Mouse (Mus musculus) megakaryocyte, embryonic 14.5 days (primary cell): ENCODE measurements around the gene Rps6ka5. TPM values are rescaled to one million over a fixed set of nuclear protein-coding genes. Genes with fewer than 3 reads are reported as not detected.

Experiments used
- H3K27me3 ChIP-seq: replicated peaks from 2 replicates; pipeline ENCODE3; 2012; ENCODE audit warnings: inconsistent platforms
- H3K36me3 ChIP-seq: replicated peaks from 2 replicates; pipeline ENCODE3; 2012; ENCODE audit warnings: low read length, inconsistent platforms, mixed read lengths
- H3K4me1 ChIP-seq: 2 replicates; pipeline ENCODE4 v1.6.1; 2012; ENCODE audit warnings: inconsistent platforms
- H3K4me3 ChIP-seq: replicated peaks from 2 replicates; pipeline ENCODE3; 2012; ENCODE audit warnings: moderate library complexity, mild to moderate bottlenecking, inconsistent platforms
- H3K9me3 ChIP-seq: 2 replicates; pipeline ENCODE4 v1.6.1; 2012; ENCODE audit warnings: inconsistent platforms
- FLI1 ChIP-seq: IDR thresholded peaks from 2 replicates; pipeline ENCODE4 v1.6.1; 2012; ENCODE audit warnings: low read length, inconsistent platforms, mixed read lengths
- GATA1 ChIP-seq: IDR thresholded peaks from 3 replicates; pipeline ENCODE4 v1.6.1; 2012; ENCODE audit warnings: mixed read lengths, low read length, inconsistent platforms, borderline replicate concordance
- polyA plus RNA-seq: library from polyadenylated mRNA; stranded (reverse); fragments of >175 nt; gene quantifications from 2 replicates; pipeline ENCODE4 v1.2.3, GENCODE M21; 2012; ENCODE audit warnings: low replicate concordance; ENCODE audit not compliant: insufficient read depth

Rps6ka5 gene
- polyA plus RNA-seq, 1 experiment = 1.3 TPM

- Histone ChIP-seq H3K4me1 (peaks cover 5% of the 10 kb centered on the region; the same call in 1 of the 2 replicates), H3K36me3 (peaks cover 58% of the 10 kb centered on the region), H3K9me3 (no peaks in the 10 kb centered on the region), H3K27me3 (no peaks in the 10 kb centered on the region), H3K4me3 (no peak overlapping the region)
- TF ChIP-seq FLI1 = no peak
- no peak for TF ChIP-seq GATA1
These were observed 151.0 kb downstream of the Rps6ka5 start for GRCm38 (mm10) chr12:100575739-100576138.

GRCm38 (mm10) chr12:100570522-100571072, 156.2 kb downstream of the Rps6ka5 start:
- peaks cover 59% of the 10 kb centered on the region for H3K36me3 ChIP-seq
- H3K4me3 ChIP-seq = no peak overlapping the region
- no peaks in the 10 kb centered on the region for H3K9me3 ChIP-seq
- H3K27me3 ChIP-seq = no peaks in the 10 kb centered on the region
- no peak for TF ChIP-seq GATA1
- TF ChIP-seq FLI1 = no peak
- H3K4me1 ChIP-seq = peaks cover 28% of the 10 kb centered on the region

- Histone ChIP-seq H3K36me3 (peaks cover 51% of the 10 kb centered on the region), H3K4me1 (peaks cover 34% of the 10 kb centered on the region), H3K27me3 (no peaks in the 10 kb centered on the region), H3K9me3 (no peaks in the 10 kb centered on the region), H3K4me3 (no peak overlapping the region)
- TF ChIP-seq FLI1 = no peak
- no peak for TF ChIP-seq GATA1
These were observed 158.0 kb downstream of the Rps6ka5 start for GRCm38 (mm10) chr12:100568831-100569230.

GRCm38 (mm10) chr12:100568105-100568504, 158.7 kb downstream of the Rps6ka5 start:
- Histone ChIP-seq H3K4me1 (peaks cover 34% of the 10 kb centered on the region), H3K27me3 (no peaks in the 10 kb centered on the region), H3K36me3 (peaks cover 52% of the 10 kb centered on the region), H3K9me3 (no peaks in the 10 kb centered on the region), H3K4me3 (no peak overlapping the region)
- TF ChIP-seq FLI1 = no peak

- H3K27me3 ChIP-seq = no peaks in the 10 kb centered on the region
- H3K9me3 ChIP-seq = no peaks in the 10 kb centered on the region
- no peak overlapping the region for H3K4me3 ChIP-seq
- H3K36me3 ChIP-seq = peaks cover 52% of the 10 kb centered on the region
- no peak for TF ChIP-seq FLI1
- peaks cover 34% of the 10 kb centered on the region for H3K4me1 ChIP-seq
These were observed 159.2 kb downstream of the Rps6ka5 start for GRCm38 (mm10) chr12:100567627-100568026.

- Histone ChIP-seq H3K4me1 (peaks cover 7% of the 10 kb centered on the region; the same call in 1 of the 2 replicates), H3K27me3 (no peaks in the 10 kb centered on the region), H3K36me3 (peaks cover 70% of the 10 kb centered on the region), H3K9me3 (no peaks in the 10 kb centered on the region), H3K4me3 (no peak overlapping the region)
- TF ChIP-seq GATA1 (no peak), FLI1 (no peak)
These were observed 173.1 kb downstream of the Rps6ka5 start for GRCm38 (mm10) chr12:100553675-100554074.

- peaks cover 58% of the 10 kb centered on the region for H3K36me3 ChIP-seq
- H3K4me1 ChIP-seq = peaks cover 13% of the 10 kb centered on the region
- no peaks in the 10 kb centered on the region for H3K27me3 ChIP-seq
- H3K4me3 ChIP-seq = no peak overlapping the region
- no peak for TF ChIP-seq GATA1
- no peak for TF ChIP-seq FLI1
- H3K9me3 ChIP-seq = no peaks in the 10 kb centered on the region
These were observed 174.8 kb downstream of the Rps6ka5 start for GRCm38 (mm10) chr12:100551972-100552371.

- H3K36me3 ChIP-seq = peaks cover 16% of the 10 kb centered on the region
- TF ChIP-seq FLI1 (no peak), GATA1 (no peak)
- no peaks in the 10 kb centered on the region for H3K27me3 ChIP-seq
- H3K9me3 ChIP-seq = no peaks in the 10 kb centered on the region
- peaks cover 57% of the 10 kb centered on the region for H3K4me1 ChIP-seq
- no peak overlapping the region for H3K4me3 ChIP-seq
These were observed 182.6 kb downstream of the Rps6ka5 start for GRCm38 (mm10) chr12:100544194-100544567.

- no peak for TF ChIP-seq FLI1
- TF ChIP-seq GATA1 = no peak
- no peak overlapping the region for H3K4me3 ChIP-seq
- no peaks in the 10 kb centered on the region for H3K27me3 ChIP-seq
- H3K36me3 ChIP-seq = peaks cover 11% of the 10 kb centered on the region
- H3K4me1 ChIP-seq = peaks cover 63% of the 10 kb centered on the region
- no peaks in the 10 kb centered on the region for H3K9me3 ChIP-seq
These were observed 183.2 kb downstream of the Rps6ka5 start for GRCm38 (mm10) chr12:100543437-100544193.

- Histone ChIP-seq H3K36me3 (peaks cover 8% of the 10 kb centered on the region), H3K4me1 (peaks cover 72% of the 10 kb centered on the region), H3K4me3 (no peak overlapping the region), H3K9me3 (no peaks in the 10 kb centered on the region), H3K27me3 (no peaks in the 10 kb centered on the region)
- TF ChIP-seq GATA1 (no peak), FLI1 (no peak)
These were observed 184.3 kb downstream of the Rps6ka5 start for GRCm38 (mm10) chr12:100542494-100542893.
